Mouse (Mus musculus) liver, adult 2 months (tissue): ENCODE measurements around the gene Il27. TPM values are rescaled to one million over a fixed set of nuclear protein-coding genes. Genes with fewer than 3 reads are reported as not detected.

Experiments used
- DNase-seq: peaks from one replicate; pipeline ENCODE4 v3.0.0-alpha.2; 2011; ENCODE audit warnings: low read depth, low spot score; ENCODE audit errors: extremely low read depth
- H3K27ac ChIP-seq: fragments of 200-500 bp; replicated peaks from 2 replicates; pipeline ENCODE4 v1.5.1; 2012; ENCODE audit warnings: low read depth, mild to moderate bottlenecking, control low read depth, inconsistent platforms, low read length; ENCODE audit not compliant: insufficient read depth
- H3K27me3 ChIP-seq: fragments of 200-500 bp; 2 replicates; pipeline ENCODE4 v1.6.1; 2012; ENCODE audit warnings: mild to moderate bottlenecking, moderate library complexity, low read length, inconsistent platforms; ENCODE audit not compliant: control insufficient read depth, insufficient read depth
- H3K36me3 ChIP-seq: fragments of 200-500 bp; 2 replicates; pipeline ENCODE4 v1.6.1; 2012; ENCODE audit warnings: low read length, inconsistent platforms; ENCODE audit not compliant: control insufficient read depth, insufficient read depth
- H3K4me1 ChIP-seq: fragments of 200-500 bp; 2 replicates; pipeline ENCODE4 v1.6.1; 2011; ENCODE audit warnings: low read length; ENCODE audit not compliant: control insufficient read depth, insufficient read depth
- H3K4me3 ChIP-seq: fragments of 200-500 bp; 2 replicates; pipeline ENCODE4 v1.5.1; 2011; ENCODE audit warnings: low read depth, mild to moderate bottlenecking, control low read depth, low read length, moderate library complexity; ENCODE audit not compliant: insufficient read depth
- H3K79me2 ChIP-seq: fragments of 200-500 bp; 2 replicates; pipeline ENCODE4 v1.6.1; 2012; ENCODE audit warnings: inconsistent platforms, mild to moderate bottlenecking, low read length, moderate library complexity; ENCODE audit not compliant: control insufficient read depth, insufficient read depth
- H3K9ac ChIP-seq: fragments of 200-500 bp; 2 replicates; pipeline ENCODE4 v1.6.1; 2012; ENCODE audit warnings: low read depth, mild to moderate bottlenecking, control low read depth, inconsistent platforms, low read length
- CTCF ChIP-seq: fragments of 200-500 bp; IDR thresholded peaks from 2 replicates; pipeline ENCODE4 v1.5.1; 2011; ENCODE audit warnings: low read depth, low read length, control low read depth
- POLR2A ChIP-seq: fragments of 200-500 bp; IDR thresholded peaks from 2 replicates; pipeline ENCODE4 v1.6.1; 2011; ENCODE audit warnings: low read length, control low read depth; ENCODE audit not compliant: insufficient read depth; ENCODE audit errors: extremely low read depth
- WGBS: fragments of 180-500 bp; shearing (Covaris S2); methylation state at CpG from one replicate; pipeline ENCODE4 v1.1.7; 2018; 5-methylcytosine and 5-hydroxymethylcytosine counted together
- polyA plus RNA-seq: library from polyadenylated mRNA; depleted of rRNA; stranded (reverse); fragments of >200 nt; gene quantifications from 2 replicates; pipeline ENCODE4 v1.2.3, GENCODE M21; 2012
- total RNA-seq: library from RNA; depleted of rRNA; stranded (reverse); fragments of >200 nt; gene quantifications from 2 replicates; pipeline ENCODE4 v1.2.3, GENCODE M21; 2014

The Il27 gene
- total and polyA plus RNA-seq, 2 experiments: 0.31 TPM; not detected in 1

DNA sequence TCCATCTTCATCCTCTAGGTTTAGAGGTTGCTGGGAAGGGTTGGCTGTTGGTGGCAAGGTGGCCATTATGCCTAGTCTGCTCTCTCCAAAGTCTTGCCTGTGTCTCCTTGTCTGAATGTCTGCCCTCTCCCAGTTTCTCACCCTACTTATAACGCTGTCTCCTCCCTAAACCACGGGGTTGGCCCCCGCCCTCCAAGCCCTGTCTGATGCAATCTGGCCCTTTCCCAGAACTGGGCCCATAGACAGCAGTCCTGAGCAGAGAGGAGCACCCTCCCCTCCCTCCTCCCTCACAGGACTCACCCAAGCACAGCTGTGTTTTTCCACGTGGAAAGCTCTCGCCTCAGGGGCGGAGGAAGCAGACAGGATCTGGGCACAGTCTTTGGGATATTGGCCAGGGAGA lies 30.6 kb upstream of the Il27 start:
- peak; percentile 62 for DNase-seq
- Histone ChIP-seq H3K27me3 (no peaks in the 10 kb centered on the region), H3K79me2 (no peaks in the 10 kb centered on the region), H3K9ac (0 out of 2 replicates have a peak overlapping the region, but pooled peaks have one; percentile 11), H3K4me1 (peaks cover 2% of the 10 kb centered on the region), H3K36me3 (no peaks in the 10 kb centered on the region), H3K27ac (peak overlapping the region; percentile 41), H3K4me3 (no peak overlapping the region)
- TF ChIP-seq POLR2A: no peak
- no peak for TF ChIP-seq CTCF
- 2% methylated on average over 6 of the region's 6 CpGs for WGBS

DNA sequence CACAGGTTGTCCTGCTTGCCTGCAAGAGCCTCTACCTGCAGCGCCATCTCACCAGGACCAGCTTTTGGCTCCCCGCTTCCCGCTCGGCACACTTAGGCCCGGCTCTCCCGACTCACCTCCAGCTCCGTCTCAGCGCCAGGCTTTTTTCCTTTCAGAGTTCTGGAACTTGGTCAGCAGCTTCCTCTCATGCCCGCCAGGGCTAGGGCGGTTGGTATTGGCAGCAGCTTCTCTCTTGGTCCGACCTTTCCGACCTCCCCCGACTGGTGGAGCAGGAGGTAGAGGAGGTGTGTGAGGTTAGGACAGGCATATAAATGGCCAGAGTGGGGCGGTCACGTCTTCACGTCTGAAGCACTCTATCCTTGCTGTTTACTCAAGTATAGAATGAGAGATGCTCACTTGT lies 30.0 kb upstream of the Il27 start:
- 60% methylated on average over 16 of the region's 16 CpGs for WGBS
- Histone ChIP-seq H3K9ac (no peak overlapping the region), H3K27ac (no peak overlapping the region), H3K4me3 (no peak overlapping the region), H3K79me2 (no peaks in the 10 kb centered on the region), H3K27me3 (no peaks in the 10 kb centered on the region), H3K4me1 (peaks cover 2% of the 10 kb centered on the region), H3K36me3 (no peaks in the 10 kb centered on the region)
- TF ChIP-seq POLR2A (no peak), CTCF (0 out of 2 replicates have a peak, but pooled peaks have one; percentile 7)
- no peak for DNase-seq

DNA sequence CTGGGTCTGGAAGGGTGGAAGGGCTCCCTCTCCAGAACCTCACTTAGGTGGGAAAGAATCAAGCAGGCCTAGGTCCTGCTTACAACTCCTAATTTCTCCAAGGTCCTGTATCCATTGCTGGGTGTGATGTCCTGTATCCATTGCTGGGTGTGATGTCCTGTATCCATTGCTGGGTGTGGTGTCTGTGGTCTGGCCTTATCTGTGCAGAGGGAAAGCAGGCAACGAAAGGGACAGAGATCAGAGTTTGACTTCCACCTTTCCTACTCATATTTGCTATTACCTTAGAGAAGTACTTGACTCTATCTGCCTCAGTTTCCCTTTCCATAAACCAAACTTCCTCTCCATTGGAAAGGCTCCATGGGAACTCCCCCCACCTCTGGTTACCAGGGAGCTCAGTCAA lies 28.6 kb upstream of the Il27 start:
- Histone ChIP-seq H3K4me1 (peaks cover 2% of the 10 kb centered on the region), H3K36me3 (no peaks in the 10 kb centered on the region), H3K79me2 (no peaks in the 10 kb centered on the region), H3K4me3 (no peak overlapping the region), H3K27ac (no peak overlapping the region), H3K9ac (no peak overlapping the region), H3K27me3 (no peaks in the 10 kb centered on the region)
- TF ChIP-seq CTCF (no peak), POLR2A (no peak)
- 88% methylated on average over 1 of the region's 1 CpGs for WGBS
- DNase-seq: no peak

DNA sequence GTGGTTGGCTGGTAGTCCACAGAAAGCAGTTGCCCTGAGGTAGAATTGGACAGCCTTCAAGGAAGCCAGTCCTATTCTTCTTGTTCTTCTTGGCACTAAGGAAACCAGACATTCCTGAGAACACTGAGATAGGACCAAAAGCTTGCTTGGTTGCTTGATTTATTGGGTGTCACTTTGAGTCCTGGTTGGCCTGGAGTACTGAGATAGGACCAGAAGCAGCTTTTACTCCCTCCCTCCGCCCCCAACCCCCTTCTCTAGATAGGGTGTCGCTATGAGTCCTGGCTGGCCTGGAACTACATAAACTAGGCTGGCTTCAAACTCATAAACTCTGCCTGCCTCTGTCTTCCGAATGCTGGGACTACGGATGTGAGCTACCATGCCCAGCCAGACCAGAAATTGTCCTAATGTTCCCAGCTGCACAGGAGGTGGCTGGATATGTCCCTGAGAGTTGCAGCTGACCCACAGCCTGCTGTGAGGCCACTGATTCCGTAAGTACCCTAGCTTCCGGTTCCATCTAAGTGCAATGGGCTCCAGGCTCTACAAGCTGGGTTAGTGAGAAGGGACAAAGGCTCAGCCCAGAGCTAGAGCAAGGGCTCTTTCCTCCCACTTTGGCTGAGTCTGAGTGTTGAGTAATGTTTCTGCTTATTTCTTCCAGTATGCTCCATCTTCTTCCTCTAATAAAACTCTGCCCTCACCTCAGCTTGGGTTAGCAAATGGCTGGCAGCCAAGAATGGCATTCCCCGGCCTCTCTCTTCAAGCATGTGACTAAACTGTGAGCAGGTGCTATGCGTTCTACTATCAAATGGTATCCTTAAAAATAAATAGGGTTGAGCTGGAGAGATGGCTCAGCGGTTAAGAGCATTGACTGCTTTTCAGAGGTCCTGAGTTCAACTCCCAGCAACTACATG lies 27.0 kb upstream of the Il27 start:
- H3K27me3 ChIP-seq: no peaks in the 10 kb centered on the region
- no peak overlapping the region for H3K9ac ChIP-seq
- WGBS: 83% methylated on average over 9 of the region's 9 CpGs
- no peaks in the 10 kb centered on the region for H3K36me3 ChIP-seq
- no peak overlapping the region for H3K27ac ChIP-seq
- H3K4me3 ChIP-seq: no peak overlapping the region
- H3K79me2 ChIP-seq: no peaks in the 10 kb centered on the region
- TF ChIP-seq CTCF (no peak), POLR2A (no peak)
- peaks cover 2% of the 10 kb centered on the region for H3K4me1 ChIP-seq
- DNase-seq: no peak

DNA sequence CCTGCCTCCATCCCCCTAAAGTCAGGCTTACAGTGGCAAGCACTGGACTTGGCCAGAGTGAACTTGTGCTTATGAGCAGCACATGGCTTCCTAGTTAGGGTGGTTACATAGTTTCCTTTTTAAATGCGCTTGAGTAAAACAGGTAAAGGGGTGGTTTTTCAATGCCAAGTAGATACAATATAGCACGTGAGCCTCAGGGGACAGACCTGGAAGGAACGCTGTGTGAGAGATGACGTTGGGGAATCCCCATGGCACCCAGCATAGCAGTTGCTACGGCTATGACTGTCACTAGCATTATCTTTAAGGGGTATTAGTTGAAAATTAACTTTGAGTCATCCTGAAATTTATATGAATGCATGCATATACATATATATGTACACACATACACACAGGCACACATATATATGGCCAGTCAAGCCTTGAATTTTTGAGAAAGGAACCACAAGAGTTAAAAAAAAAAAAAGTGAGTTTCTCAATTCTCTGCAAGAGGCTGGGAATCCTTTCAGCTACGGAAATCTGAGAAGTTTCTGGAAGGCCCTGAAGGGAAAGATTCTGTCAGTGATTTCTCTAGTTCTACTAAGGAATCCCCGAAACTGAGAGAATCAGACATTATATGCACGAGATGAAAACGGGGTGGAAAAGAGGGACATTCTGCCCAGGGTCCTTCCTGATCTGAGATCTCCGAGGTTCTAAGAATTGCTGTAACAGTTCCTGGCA lies 25.0 kb upstream of the Il27 start:
- 89% methylated on average over 10 of the region's 10 CpGs for WGBS
- Histone ChIP-seq H3K27me3 (no peaks in the 10 kb centered on the region), H3K4me1 (no peaks in the 10 kb centered on the region), H3K27ac (no peak overlapping the region), H3K9ac (no peak overlapping the region), H3K36me3 (no peaks in the 10 kb centered on the region), H3K4me3 (no peak overlapping the region), H3K79me2 (no peaks in the 10 kb centered on the region)
- no peak for DNase-seq
- TF ChIP-seq CTCF (no peak), POLR2A (no peak)

DNA sequence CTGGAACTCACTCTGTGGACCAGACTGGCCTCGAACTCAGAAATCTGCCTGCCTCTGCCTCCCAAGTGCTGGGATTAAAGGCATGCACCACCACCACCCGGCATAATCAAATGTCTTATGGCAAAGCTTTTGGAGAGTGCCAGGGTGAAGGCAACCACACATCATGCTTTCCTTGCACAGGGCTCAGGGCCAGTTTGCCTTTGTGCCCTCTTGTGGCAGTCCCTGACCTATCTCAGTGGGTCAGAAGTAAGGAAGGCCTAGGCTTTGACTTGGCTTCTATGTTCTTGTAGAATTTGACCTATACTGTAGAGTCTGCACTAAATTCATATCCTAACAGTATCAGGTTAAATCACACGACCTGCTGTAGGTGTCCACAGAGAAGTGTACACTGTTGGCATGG lies 22.0 kb upstream of the Il27 start:
- Histone ChIP-seq H3K79me2 (no peaks in the 10 kb centered on the region), H3K4me3 (no peak overlapping the region), H3K27ac (no peak overlapping the region), H3K36me3 (no peaks in the 10 kb centered on the region), H3K9ac (no peak overlapping the region), H3K27me3 (no peaks in the 10 kb centered on the region), H3K4me1 (no peaks in the 10 kb centered on the region)
- no peak for DNase-seq
- TF ChIP-seq POLR2A (no peak), CTCF (no peak)
- WGBS: 70% methylated on average over 3 of the region's 3 CpGs
